Mouse (Mus musculus) effector memory CD4-positive, alpha-beta T cell, adult 7 months (primary cell): ENCODE results near the gene Lin9. TPM values are rescaled to one million over a fixed set of nuclear protein-coding genes. Genes with fewer than 3 reads are reported as not detected.

Experiments
- polyA plus RNA-seq: library from polyadenylated mRNA; unstranded; fragments of 100-300 nt; shearing (Covaris generic); gene quantifications from one replicate; pipeline ENCODE4 v1.2.1, GENCODE M21; 2017

The Lin9 gene
- 22.2 TPM for polyA plus RNA-seq

GRCm38 (mm10) chr1:180641137-180641517 is at the start of gene Lin9:
Gene Lin9, plus strand, starts transcription at chr1:180641150.

DNA sequence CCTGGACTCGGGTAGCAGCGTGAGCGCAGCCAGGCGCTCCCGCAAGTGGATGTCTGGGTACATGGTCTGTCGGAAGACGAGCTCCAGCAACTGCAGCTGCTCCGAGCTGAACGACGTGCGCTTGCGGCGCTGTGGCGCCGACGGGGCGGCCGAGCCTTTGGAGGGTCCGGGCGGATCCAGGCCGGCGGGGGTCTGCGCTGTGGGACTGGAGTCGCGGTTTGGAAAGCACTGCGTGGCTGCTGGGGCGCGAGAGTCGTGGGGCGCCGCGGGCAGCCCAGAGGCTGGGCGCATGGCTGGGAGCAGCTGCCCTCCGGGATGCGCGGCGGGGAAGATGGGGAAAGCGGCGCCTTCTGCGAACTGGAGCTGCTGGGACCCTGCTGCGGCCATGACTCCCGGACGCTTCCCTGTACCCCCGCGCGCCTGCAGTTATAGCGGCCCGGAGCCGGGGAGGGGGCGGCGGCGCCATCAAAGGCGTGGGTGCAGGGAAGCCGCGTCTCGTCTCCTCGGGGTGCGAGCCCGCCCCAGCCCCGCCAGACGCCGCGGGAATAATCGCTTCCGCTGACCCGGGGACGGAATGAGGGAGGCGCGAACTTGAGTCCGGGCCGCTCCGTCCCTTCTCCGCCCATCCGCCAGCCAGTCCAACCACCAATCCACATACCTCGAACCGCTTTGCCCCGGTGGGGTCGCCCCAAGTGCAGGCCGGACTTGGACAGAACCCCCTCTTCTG is 55.8 kb downstream of the Lin9 start, which contains the start of gene Mixl1:
Mixl1 (minus strand) TSS at position 409 of the 727 bp plus-strand sequence.

DNA sequence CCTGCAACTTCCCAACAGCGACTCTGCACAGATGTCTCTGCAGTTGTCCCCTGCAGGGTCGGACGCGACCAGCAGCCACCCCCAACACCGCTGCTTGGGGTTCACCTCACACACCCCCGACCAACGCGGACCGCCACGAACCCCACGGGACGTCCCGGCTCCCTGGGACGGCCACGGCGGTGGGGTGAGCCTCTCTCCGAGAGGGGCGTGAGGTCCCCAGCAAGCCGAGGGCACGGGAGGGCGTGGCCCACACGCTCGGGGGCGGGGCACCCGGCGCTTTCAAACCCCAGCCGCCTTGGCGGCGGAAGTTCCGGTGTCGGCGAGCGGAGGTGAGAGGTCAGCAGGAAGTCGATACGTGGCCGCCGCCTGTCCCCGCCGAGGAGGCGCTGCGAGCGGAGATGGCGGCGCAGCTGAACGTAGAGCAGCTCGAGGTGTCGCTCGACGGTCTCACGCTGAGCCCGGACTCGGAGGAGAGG is 84.8 kb downstream of the Lin9 start, which contains the start of gene Acbd3:
Acbd3 (plus strand) TSS at position 340 of the 476 bp plus-strand sequence.

Other genes starting within 250 kb of the Lin9 start
- not detected for gene Stum, start 157.6 kb upstream of the Lin9 start, polyA plus RNA-seq
- gene Parp1, start 72.2 kb upstream of the Lin9 start, polyA plus RNA-seq, result 44.7 TPM
- gene Mixl1, start 55.9 kb downstream of the Lin9 start, polyA plus RNA-seq, result not detected
- 54.7 TPM for gene Acbd3, start 84.9 kb downstream of the Lin9 start, polyA plus RNA-seq
- 957 TPM for gene H3f3a, start 172.8 kb downstream of the Lin9 start, polyA plus RNA-seq
- 89.7 TPM for gene Sde2, start 210.0 kb downstream of the Lin9 start, polyA plus RNA-seq